10 mouse cellular contexts compared by ENCODE assay signal in the genomic region with DNA sequence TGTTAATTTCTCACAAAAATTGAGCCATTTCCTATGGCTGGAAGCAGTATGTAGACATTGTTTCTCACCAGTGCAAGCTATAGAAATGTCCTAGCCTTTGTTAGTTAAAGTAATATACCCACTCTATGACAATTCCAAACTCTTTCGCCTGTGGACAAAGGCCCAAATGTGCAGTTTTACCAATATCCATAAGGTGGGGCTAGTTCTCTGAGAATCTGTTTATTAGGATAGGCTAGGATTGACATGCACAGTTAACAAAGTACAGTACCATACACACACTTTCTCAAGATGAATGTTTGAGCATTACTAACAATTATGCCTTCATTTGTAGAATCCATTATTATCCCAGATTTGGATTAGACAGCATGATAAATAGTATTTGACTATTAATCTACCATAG. TPM values are rescaled to one million over a fixed set of nuclear protein-coding genes. Genes with fewer than 3 reads are reported as not detected.
A peak's percentile ranks its signal among the peaks of the same experiment; 100 is the strongest.
DNase-seq lines count a peak whose midpoint lies in the region; ATAC-seq and TF ChIP-seq lines count a peak whose summit lies in the region.
"Had no signal": no experiment of that assay in that cellular context is flagged by ENCODE, and none has a peak within 500 bp of the region (broad histone marks: within the 10 kb centered on the region; RNA-seq: fewer than 3 reads in every experiment).

No protein-coding gene starts in this region.

- POLR2A ChIA-PET in Patski (lab: Charles Lee), result interaction anchor here (0.5 kb wide), 1 partner anchor 799 kb away, joined by 3 read pairs; no protein-coding TSS in a partner anchor

- in situ Hi-C loops in Patski (cut with MboI; ENCODE audit: low pct_unique_long_range_greater_than_20kb), result no loop called here

- DNase-seq in layer of hippocampus, adult 11-12 months (ENCODE audit: low spot score), result peak; percentile 5
- DNase-seq in layer of hippocampus, postnatal 36 days, result no peak
- DNase-seq in Patski (ENCODE audit: low read depth, low spot score), result peak; percentile 3
- DNase-seq in forebrain, embryonic 14.5 days (ENCODE audit: low spot score), result peak; percentile 50
- no peak for DNase-seq in right cerebral cortex, postnatal 25 days
- no peak for DNase-seq in left cerebral cortex, adult 11 months (ENCODE audit: low spot score)

- H3K9ac ChIP-seq in forebrain, embryonic 14.5 days (ENCODE audit: low read length), result no peak overlapping the region
- no peak overlapping the region for H3K9ac ChIP-seq in intestine, postnatal 0 days (ENCODE audit: low read depth, low read length)
- no peak overlapping the region for H3K9ac ChIP-seq in midbrain, embryonic 15.5 days
- H3K9ac ChIP-seq: embryonic facial prominence, embryonic 12.5 days had no signal

- peak; percentile 47 for TF ChIP-seq CTCF in Patski (IDR thresholded peaks at IDR 0.05)
- peak; percentile 80 for TF ChIP-seq CTCF in intestine, postnatal 0 days (IDR thresholded peaks at IDR 0.05; ENCODE audit: low read depth)

- no peaks in the 10 kb centered on the region for H3K4me1 ChIP-seq in forebrain, embryonic 14.5 days (ENCODE audit: control insufficient read depth, insufficient read depth, low read length)
- no peaks in the 10 kb centered on the region for H3K4me1 ChIP-seq in intestine, postnatal 0 days (replicated peaks; ENCODE audit: control insufficient read depth, insufficient read depth, low read length)
- H3K4me1 ChIP-seq in midbrain, embryonic 15.5 days, result no peaks in the 10 kb centered on the region
- H3K4me1 ChIP-seq: embryonic facial prominence, embryonic 12.5 days had no signal

- H3K4me2 ChIP-seq in forebrain, embryonic 14.5 days (ENCODE audit: low read length), result no peak overlapping the region
- no peak overlapping the region for H3K4me2 ChIP-seq in intestine, postnatal 0 days (replicated peaks; ENCODE audit: low read depth)
- no peak overlapping the region for H3K4me2 ChIP-seq in midbrain, embryonic 15.5 days
- H3K4me2 ChIP-seq: embryonic facial prominence, embryonic 12.5 days had no signal

- no peaks in the 10 kb centered on the region for H3K36me3 ChIP-seq in forebrain, embryonic 14.5 days (ENCODE audit: control insufficient read depth, insufficient read depth, low read length)
- H3K36me3 ChIP-seq in intestine, postnatal 0 days (ENCODE audit: control insufficient read depth, insufficient read depth), result no peaks in the 10 kb centered on the region; the same call in 1 of the 2 replicates
- 0 out of 2 replicates have a peak, but pooled peaks cover 3% of the 10 kb centered on the region for H3K36me3 ChIP-seq in midbrain, embryonic 15.5 days (replicated peaks)
- H3K36me3 ChIP-seq: embryonic facial prominence, embryonic 12.5 days had no signal

- H3K27ac ChIP-seq in forebrain, embryonic 14.5 days (ENCODE audit: low read depth, low read length), result no peak overlapping the region
- H3K27ac ChIP-seq in intestine, postnatal 0 days (ENCODE audit: low read depth, low read length), result no peak overlapping the region
- H3K27ac ChIP-seq in midbrain, embryonic 15.5 days, result no peak overlapping the region
- H3K27ac ChIP-seq: embryonic facial prominence, embryonic 12.5 days; macrophage had no signal

- no peak for ATAC-seq in Patski
- ATAC-seq in forebrain, embryonic 14.5 days, result peak; percentile 72
- ATAC-seq in intestine, postnatal 0 days, result no peak
- peak; percentile 81 for ATAC-seq in midbrain, embryonic 15.5 days (replicated peaks)

- no peaks in the 10 kb centered on the region for H3K27me3 ChIP-seq in Patski
- no peaks in the 10 kb centered on the region for H3K27me3 ChIP-seq in forebrain, embryonic 14.5 days (replicated peaks; ENCODE audit: control insufficient read depth, insufficient read depth, low read length)
- H3K27me3 ChIP-seq in intestine, postnatal 0 days (replicated peaks; ENCODE audit: control insufficient read depth, insufficient read depth, low read length), result no peaks in the 10 kb centered on the region
- no peaks in the 10 kb centered on the region for H3K27me3 ChIP-seq in midbrain, embryonic 15.5 days (replicated peaks)
- H3K27me3 ChIP-seq: embryonic facial prominence, embryonic 12.5 days had no signal

- H3K4me3 ChIP-seq in forebrain, embryonic 14.5 days (ENCODE audit: low read depth, low read length), result no peak overlapping the region
- H3K4me3 ChIP-seq in intestine, postnatal 0 days (ENCODE audit: low read depth, low read length), result no peak overlapping the region
- no peak overlapping the region for H3K4me3 ChIP-seq in midbrain, embryonic 15.5 days
- H3K4me3 ChIP-seq: embryonic facial prominence, embryonic 12.5 days had no signal

- CTCF ChIA-PET in Patski (lab: Charles Lee), result interaction anchor here (1.3 kb wide), 1 partner anchor 11 kb away, joined by 3 read pairs; no protein-coding TSS in a partner anchor

- 58% methylated on average over 1 of the region's 1 CpGs for WGBS in forebrain, embryonic 14.5 days
- 44% methylated on average over 1 of the region's 1 CpGs for WGBS in intestine, postnatal 0 days
- WGBS in midbrain, embryonic 15.5 days, result 55% methylated on average over 1 of the region's 1 CpGs

- H3K9me3 ChIP-seq in forebrain, embryonic 14.5 days (replicated peaks; ENCODE audit: control insufficient read depth, low read length), result no peaks in the 10 kb centered on the region
- H3K9me3 ChIP-seq in intestine, postnatal 0 days (ENCODE audit: control insufficient read depth), result no peaks in the 10 kb centered on the region
- H3K9me3 ChIP-seq in midbrain, embryonic 15.5 days, result no peaks in the 10 kb centered on the region
- H3K9me3 ChIP-seq: embryonic facial prominence, embryonic 12.5 days had no signal

RNA-seq across cellular contexts. Expression of a gene that starts 19.8 kb away (rescaled TPM):
- not detected for total RNA-seq in layer of hippocampus, postnatal 36 days (2021)
- polyA plus RNA-seq in Patski (2021), result 0.12 TPM
- 0.10 and 0.30 TPM in 2 replicates for polyA plus RNA-seq in forebrain, embryonic 14.5 days (2014; fragmentation: Nextera tagmentation; extraction: Ambion mirVana)
- 28.9 and 32.5 TPM in 2 replicates for polyA plus RNA-seq in intestine, postnatal 0 days (2015; fragmentation: Nextera tagmentation; extraction: Ambion mirVana)
- polyA plus RNA-seq in midbrain, embryonic 15.5 days (2015; fragmentation: Nextera tagmentation; extraction: Ambion mirVana), result 0.32 and 0.37 TPM in 2 replicates
- polyA plus RNA-seq: macrophage had no signal

RNA-seq across cellular contexts. Expression of a gene that starts 55.4 kb away (rescaled TPM):
- 10 to 100 TPM; 26.8 to 30.0 TPM for total RNA-seq in layer of hippocampus, postnatal 36 days (2021)
- 46.5 TPM for polyA plus RNA-seq in Patski (2021)
- 34.6 and 37.6 TPM in 2 replicates for polyA plus RNA-seq in forebrain, embryonic 14.5 days (2014; fragmentation: Nextera tagmentation; extraction: Ambion mirVana)
- polyA plus RNA-seq in intestine, postnatal 0 days (2015; fragmentation: Nextera tagmentation; extraction: Ambion mirVana), result 9.9 and 10.1 TPM in 2 replicates
- 20.5 and 23.1 TPM in 2 replicates for polyA plus RNA-seq in midbrain, embryonic 15.5 days (2015; fragmentation: Nextera tagmentation; extraction: Ambion mirVana)

Comparison
In these comparisons a context has a peak if more than half of its experiments do, and no peak if none do; other contexts are left out.
1. DNase-seq: peak in layer of hippocampus, adult 11-12 months (single experiment), Patski (single experiment) and forebrain, embryonic 14.5 days (single experiment); none in layer of hippocampus, postnatal 36 days (0 of 2), right cerebral cortex, postnatal 25 days (single experiment) and left cerebral cortex, adult 11 months (single experiment).
2. ATAC-seq: peak in forebrain, embryonic 14.5 days (single experiment) and midbrain, embryonic 15.5 days (single experiment); none in Patski (single experiment) and intestine, postnatal 0 days (single experiment).
3. RNA of a gene that starts 19.8 kb away (polyA plus RNA-seq): 28.9 to 32.5 TPM in intestine, postnatal 0 days; 0.32 to 0.37 TPM in midbrain, embryonic 15.5 days, 0.12 TPM in Patski (single experiment) and 0.10 to 0.30 TPM in forebrain, embryonic 14.5 days; every median in the first group is over 10 times any median in the second.